ENCODE assay signal across 41 mouse cellular contexts in the genomic region with DNA sequence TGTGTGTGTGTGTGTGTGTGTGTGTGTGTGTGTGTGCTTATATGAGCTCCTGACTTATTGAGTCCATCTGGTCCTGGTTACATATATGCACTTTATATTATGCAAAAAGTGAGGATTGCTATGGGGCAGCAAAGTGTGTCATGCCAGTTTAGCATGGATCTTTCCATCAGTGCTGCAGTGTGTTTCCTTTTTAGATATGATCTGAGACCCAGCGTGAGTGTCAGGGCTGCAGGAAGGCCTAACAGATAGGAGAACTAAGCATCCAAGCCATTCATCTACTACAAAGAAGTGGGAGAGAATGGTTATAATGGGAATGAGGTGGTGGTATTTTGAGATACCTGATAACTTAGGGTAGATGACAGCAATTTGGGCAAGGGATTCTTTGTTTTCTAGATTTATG. TPM values are rescaled to one million over a fixed set of nuclear protein-coding genes. Genes with fewer than 3 reads are reported as not detected.
"Had no signal": no experiment of that assay in that cellular context is flagged by ENCODE, and none has a peak within 500 bp of the region (broad histone marks: within the 10 kb centered on the region; RNA-seq: fewer than 3 reads in every experiment).

No protein-coding gene starts in this region.

- H3K9me3 ChIP-seq: heart, embryonic 13.5 days; heart, embryonic 15.5 days; hindbrain, embryonic 13.5 days; hindbrain, embryonic 15.5 days; limb, embryonic 13.5 days; limb, embryonic 15.5 days; liver, embryonic 13.5 days; liver, embryonic 15.5 days had no signal

- H3K4me3 ChIP-seq: heart, adult 2 months; heart, embryonic 13.5 days; heart, embryonic 15.5 days; hindbrain, embryonic 13.5 days; hindbrain, embryonic 15.5 days; limb, embryonic 13.5 days; limb, embryonic 15.5 days; liver, embryonic 13.5 days; liver, embryonic 15.5 days had no signal

- H3K27ac ChIP-seq: heart, adult 2 months; heart, embryonic 13.5 days; heart, embryonic 15.5 days; hindbrain, embryonic 13.5 days; hindbrain, embryonic 15.5 days; hindbrain, postnatal 0 days; limb, embryonic 13.5 days; limb, embryonic 15.5 days; liver, embryonic 13.5 days; liver, embryonic 15.5 days had no signal

- DNase-seq: gastrocnemius, postnatal 14 days; gastrocnemius, postnatal 36 days; heart, adult 2 months; heart, postnatal 14 days; heart, postnatal 36 days; kidney, adult 11 months; kidney, adult 8-10 months; kidney, postnatal 10 days; kidney, postnatal 36 days; layer of hippocampus, adult 9-11 months; layer of hippocampus, postnatal 36 days; left cerebral cortex, postnatal 4 days; liver, embryonic 13.5 days had no signal

- ATAC-seq: hindbrain, postnatal 0 days; intestine, embryonic 16.5 days had no signal

- H3K27me3 ChIP-seq: heart, embryonic 13.5 days; heart, embryonic 15.5 days; hindbrain, embryonic 13.5 days; hindbrain, embryonic 15.5 days; limb, embryonic 13.5 days; limb, embryonic 15.5 days; liver, embryonic 13.5 days; liver, embryonic 15.5 days had no signal

- H3K36me3 ChIP-seq: heart, embryonic 13.5 days; heart, embryonic 15.5 days; hindbrain, embryonic 13.5 days; hindbrain, embryonic 15.5 days; limb, embryonic 13.5 days; limb, embryonic 15.5 days; liver, embryonic 13.5 days; liver, embryonic 15.5 days had no signal

RNA-seq across cellular contexts. Expression of a gene that starts 29.1 kb away (rescaled TPM):
- total RNA-seq: gastrocnemius, adult 18-20 months; gastrocnemius, adult 8-10 months; gastrocnemius, postnatal 14 days; gastrocnemius, postnatal 36 days; heart, adult 2 months; heart, postnatal 14 days; heart, postnatal 36 days; hematopoietic stem cell, adult 5-6 weeks; hindbrain, postnatal 0 days; layer of hippocampus, adult 18-20 months; layer of hippocampus, adult 8-10 months; layer of hippocampus, postnatal 14 days; layer of hippocampus, postnatal 36 days; left cerebral cortex, adult 18-20 months; left cerebral cortex, adult 8-10 months; left cerebral cortex, postnatal 10 days; left cerebral cortex, postnatal 25 days; left cerebral cortex, postnatal 4 days had no signal
- polyA plus RNA-seq: heart, adult 2 months; heart, embryonic 11.5 days; heart, embryonic 13.5 days; heart, embryonic 15.5 days; heart, postnatal 0 days; hindbrain, embryonic 11.5 days; hindbrain, embryonic 13.5 days; hindbrain, embryonic 15.5 days; hindbrain, postnatal 0 days; intestine, embryonic 14.5 days; intestine, embryonic 16.5 days; kidney, embryonic 14.5 days; kidney, embryonic 16.5 days; large intestine, adult 2 months; limb, embryonic 11.5 days; limb, embryonic 13.5 days; limb, embryonic 15.5 days; liver, embryonic 11.5 days; liver, embryonic 13.5 days; liver, embryonic 15.5 days had no signal
